Mouse (Mus musculus): ENCODE measurements around the gene Sp2. TPM values are rescaled to one million over a fixed set of nuclear protein-coding genes. Genes with fewer than 3 reads are reported as not detected.
A peak's percentile ranks its signal among the peaks of the same experiment; 100 is the strongest.

Gene Sp2
- total and polyA plus RNA-seq, 2 experiments from 2014 or later, result 5.2 to 13.7 TPM

DNA sequence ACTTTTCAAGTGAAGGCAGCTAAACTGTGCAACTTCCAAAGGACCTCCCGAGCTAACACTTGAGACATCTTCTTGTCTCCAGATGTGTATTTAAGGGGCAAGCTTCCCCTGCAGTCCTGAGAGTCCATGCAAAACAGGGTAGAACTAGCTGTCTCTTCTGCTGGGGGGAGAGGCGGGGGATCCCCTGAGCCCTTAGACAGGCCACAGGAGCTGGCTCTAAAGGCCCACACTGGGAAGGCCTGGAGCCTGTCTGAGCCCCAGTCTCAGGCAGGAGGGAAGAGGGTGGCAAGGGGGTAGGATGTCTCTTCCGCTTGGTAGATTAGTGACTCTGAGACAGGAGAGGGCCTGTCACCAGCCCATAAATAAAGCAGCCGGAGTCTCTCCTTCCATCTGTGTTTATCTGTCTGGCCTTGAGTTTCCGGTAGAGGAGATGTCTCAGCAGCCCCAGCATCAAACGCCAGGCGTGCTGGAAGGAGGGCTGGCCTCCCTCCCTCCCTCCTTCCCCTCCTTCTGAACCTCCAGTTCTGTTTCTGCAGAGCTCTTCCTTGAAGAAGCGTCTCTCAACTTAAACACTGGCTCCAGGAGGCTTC lies 10.1 kb upstream of the Sp2 start:
- no peaks in the 10 kb centered on the region for H3K9me3 ChIP-seq (ENCODE audit: low read length)
- ATAC-seq (ENCODE audit: low FRiP score), result no peak
- H3K4me3 ChIP-seq (ENCODE audit: low read depth, low read length), result no peak overlapping the region
- no peak for TF ChIP-seq CTCF (IDR thresholded peaks at IDR 0.05)
- H3K36me3 ChIP-seq (ENCODE audit: insufficient read depth, low read length), result no peaks in the 10 kb centered on the region
- WGBS, result 57% methylated on average over 8 of the region's 8 CpGs
- peaks cover 8% of the 10 kb centered on the region; the same call in 1 of the 2 replicates for H3K4me1 ChIP-seq (ENCODE audit: insufficient read depth, low read length)
- H3K4me2 ChIP-seq (ENCODE audit: low read depth, low read length, poor library complexity, severe bottlenecking), result no peak overlapping the region
- H3K27me3 ChIP-seq (ENCODE audit: insufficient read depth, low read length), result no peaks in the 10 kb centered on the region
- H3K27ac ChIP-seq (ENCODE audit: low read depth, low read length), result no peak overlapping the region
- 0 out of 2 replicates have a peak overlapping the region, but pooled peaks have one; percentile 3 for H3K9ac ChIP-seq (replicated peaks; ENCODE audit: low read length, poor library complexity, severe bottlenecking)
- no peak for DNase-seq (ENCODE audit: low spot score)

DNA sequence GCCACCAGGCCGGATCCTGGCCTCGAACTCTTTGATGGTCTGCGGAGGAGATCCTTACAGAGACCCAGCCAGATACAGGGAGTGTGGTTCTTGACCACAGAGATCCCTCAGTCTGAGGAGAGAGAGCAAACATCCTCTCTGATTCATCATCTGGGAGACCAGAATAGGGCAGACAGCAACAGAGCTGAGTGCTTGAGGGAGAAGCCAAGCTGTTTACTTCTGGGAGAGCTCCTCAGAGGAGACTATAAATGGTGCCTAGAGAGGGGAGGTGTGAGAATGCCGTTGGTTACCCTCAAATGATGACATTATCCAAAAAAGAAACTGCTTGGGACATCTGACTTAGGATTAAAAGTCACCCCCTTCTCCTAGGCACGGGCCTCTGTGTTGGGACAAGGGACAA lies 8.7 kb upstream of the Sp2 start:
- no peak for ATAC-seq (ENCODE audit: low FRiP score)
- Histone ChIP-seq H3K9me3 (ENCODE audit: low read length) (no peaks in the 10 kb centered on the region), H3K4me2 (ENCODE audit: low read depth, low read length, poor library complexity, severe bottlenecking) (no peak overlapping the region), H3K27me3 (ENCODE audit: insufficient read depth, low read length) (no peaks in the 10 kb centered on the region), H3K9ac (replicated peaks; ENCODE audit: low read length, poor library complexity, severe bottlenecking) (no peak overlapping the region), H3K4me1 (ENCODE audit: insufficient read depth, low read length) (no peaks in the 10 kb centered on the region), H3K4me3 (ENCODE audit: low read depth, low read length) (no peak overlapping the region), H3K27ac (ENCODE audit: low read depth, low read length) (no peak overlapping the region), H3K36me3 (ENCODE audit: insufficient read depth, low read length) (no peaks in the 10 kb centered on the region)
- DNase-seq (ENCODE audit: low spot score), result no peak
- 74% methylated on average over 5 of the region's 5 CpGs for WGBS
- TF ChIP-seq CTCF (IDR thresholded peaks at IDR 0.05), result no peak

DNA sequence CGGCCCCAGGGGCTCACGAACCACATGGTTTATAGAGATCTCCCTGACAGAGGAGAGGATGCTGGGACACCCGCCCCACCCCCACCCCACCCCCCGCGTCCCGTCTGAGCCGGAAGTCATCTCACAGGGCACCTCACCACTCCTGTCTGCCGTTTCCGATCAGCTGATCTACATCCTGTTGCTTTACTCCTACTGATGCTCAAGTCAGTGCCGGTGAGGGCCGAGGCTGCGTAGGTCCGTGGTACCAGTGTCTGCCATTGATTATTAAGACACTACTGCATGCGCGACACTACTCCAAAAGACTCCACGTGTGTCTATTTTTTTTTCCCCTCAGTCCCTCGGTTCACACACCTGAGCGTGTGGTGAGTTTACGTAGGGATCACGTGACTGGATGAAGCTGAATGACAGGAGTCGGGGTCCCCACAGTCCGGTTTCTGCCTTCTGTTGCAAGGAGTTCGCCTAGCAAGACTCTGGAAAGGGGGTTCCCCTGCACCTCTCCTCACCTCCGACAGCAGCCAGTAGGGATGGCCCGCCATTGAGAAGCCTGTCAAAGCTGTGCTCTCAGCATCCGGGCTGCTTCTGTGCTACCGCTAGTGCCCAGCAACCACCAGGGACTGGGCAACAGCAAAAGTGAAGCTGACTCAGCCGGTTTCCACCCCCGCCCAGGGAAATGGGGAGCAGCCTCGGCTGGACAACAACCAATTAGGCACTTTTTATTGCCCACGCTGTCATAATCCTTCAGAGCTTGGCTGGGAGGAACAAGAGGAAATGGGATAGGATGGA lies 5.3 kb upstream of the Sp2 start:
- peak overlapping the region; percentile 55 for H3K9ac ChIP-seq (replicated peaks; ENCODE audit: low read length, poor library complexity, severe bottlenecking)
- H3K4me2 ChIP-seq (ENCODE audit: low read depth, low read length, poor library complexity, severe bottlenecking), result peak overlapping the region; percentile 61
- ATAC-seq (ENCODE audit: low FRiP score) (peak; percentile 75), DNase-seq (ENCODE audit: low spot score) (peak; percentile 42)
- 0 out of 2 replicates have a peak, but pooled peaks cover 3% of the 10 kb centered on the region for H3K27me3 ChIP-seq (ENCODE audit: insufficient read depth, low read length)
- peak overlapping the region; percentile 55; the same call in 1 of the 2 replicates for H3K27ac ChIP-seq (ENCODE audit: low read depth, low read length)
- H3K9me3 ChIP-seq (ENCODE audit: low read length), result no peaks in the 10 kb centered on the region
- H3K4me3 ChIP-seq (ENCODE audit: low read depth, low read length), result peak overlapping the region; percentile 36
- H3K36me3 ChIP-seq (ENCODE audit: insufficient read depth, low read length), result no peaks in the 10 kb centered on the region
- TF ChIP-seq CTCF (IDR thresholded peaks at IDR 0.05), result no peak
- WGBS, result 5% methylated on average over 31 of the region's 31 CpGs
- no peaks in the 10 kb centered on the region for H3K4me1 ChIP-seq (ENCODE audit: insufficient read depth, low read length)

DNA sequence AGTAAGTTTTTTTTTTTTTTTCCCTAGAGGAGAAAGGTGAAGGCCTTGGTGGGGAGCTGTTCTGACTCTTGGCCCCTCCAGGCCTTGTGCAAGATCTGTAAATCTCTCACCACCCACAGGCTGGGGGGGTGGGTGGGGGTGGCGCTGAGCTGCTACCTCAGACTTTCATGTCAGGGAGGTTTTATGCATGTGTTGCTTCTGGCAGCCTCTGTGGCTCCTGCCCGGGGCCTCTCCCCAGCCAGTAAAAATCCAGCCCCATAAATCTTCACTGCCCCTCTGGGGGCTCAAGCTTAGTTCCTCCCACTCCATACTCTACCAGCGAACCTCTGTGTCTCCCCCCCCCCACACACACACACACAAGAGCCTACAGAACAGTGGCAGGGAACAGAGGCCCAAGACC lies 3.7 kb upstream of the Sp2 start:
- Histone ChIP-seq H3K27me3 (ENCODE audit: insufficient read depth, low read length) (0 out of 2 replicates have a peak, but pooled peaks cover 3% of the 10 kb centered on the region), H3K9me3 (ENCODE audit: low read length) (no peaks in the 10 kb centered on the region), H3K4me1 (ENCODE audit: insufficient read depth, low read length) (no peaks in the 10 kb centered on the region; the same call in 1 of the 2 replicates), H3K4me2 (ENCODE audit: low read depth, low read length, poor library complexity, severe bottlenecking) (no peak overlapping the region), H3K4me3 (ENCODE audit: low read depth, low read length) (no peak overlapping the region), H3K9ac (replicated peaks; ENCODE audit: low read length, poor library complexity, severe bottlenecking) (no peak overlapping the region), H3K27ac (ENCODE audit: low read depth, low read length) (no peak overlapping the region), H3K36me3 (ENCODE audit: insufficient read depth, low read length) (no peaks in the 10 kb centered on the region)
- ATAC-seq (ENCODE audit: low FRiP score) (no peak), DNase-seq (ENCODE audit: low spot score) (no peak)
- no peak for TF ChIP-seq CTCF (IDR thresholded peaks at IDR 0.05)
- 43% methylated on average over 3 of the region's 3 CpGs for WGBS

DNA sequence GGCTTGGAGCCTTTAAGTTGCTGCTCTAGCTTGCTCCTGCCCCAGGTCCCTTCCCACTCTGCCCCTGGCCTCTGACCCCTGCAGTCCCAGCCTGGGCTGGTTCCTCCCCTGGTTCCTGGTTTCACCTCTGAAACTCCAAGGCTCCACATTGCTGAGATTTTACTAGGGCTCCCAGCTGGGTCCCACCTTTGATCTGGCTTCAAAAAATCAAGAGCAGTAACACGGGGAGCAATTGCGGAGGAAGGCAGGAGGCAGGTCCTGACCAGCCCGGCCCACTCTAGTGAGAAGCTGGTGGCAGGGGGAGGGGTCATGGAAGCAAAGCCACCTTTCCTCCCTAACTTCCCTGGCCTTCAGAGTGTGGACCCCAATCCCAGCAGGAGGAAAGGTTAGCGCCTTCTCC lies 2.1 kb upstream of the Sp2 start:
- Histone ChIP-seq H3K27ac (ENCODE audit: low read depth, low read length) (no peak overlapping the region), H3K9ac (replicated peaks; ENCODE audit: low read length, poor library complexity, severe bottlenecking) (no peak overlapping the region), H3K27me3 (ENCODE audit: insufficient read depth, low read length) (0 out of 2 replicates have a peak, but pooled peaks cover 3% of the 10 kb centered on the region), H3K4me2 (ENCODE audit: low read depth, low read length, poor library complexity, severe bottlenecking) (no peak overlapping the region), H3K4me1 (ENCODE audit: insufficient read depth, low read length) (no peaks in the 10 kb centered on the region; the same call in 1 of the 2 replicates), H3K4me3 (ENCODE audit: low read depth, low read length) (no peak overlapping the region), H3K36me3 (ENCODE audit: insufficient read depth, low read length) (no peaks in the 10 kb centered on the region), H3K9me3 (ENCODE audit: low read length) (no peaks in the 10 kb centered on the region)
- no peak for TF ChIP-seq CTCF (IDR thresholded peaks at IDR 0.05)
- DNase-seq (ENCODE audit: low spot score), result no peak
- ATAC-seq (ENCODE audit: low FRiP score), result no peak
- 21% methylated on average over 4 of the region's 4 CpGs for WGBS

DNA sequence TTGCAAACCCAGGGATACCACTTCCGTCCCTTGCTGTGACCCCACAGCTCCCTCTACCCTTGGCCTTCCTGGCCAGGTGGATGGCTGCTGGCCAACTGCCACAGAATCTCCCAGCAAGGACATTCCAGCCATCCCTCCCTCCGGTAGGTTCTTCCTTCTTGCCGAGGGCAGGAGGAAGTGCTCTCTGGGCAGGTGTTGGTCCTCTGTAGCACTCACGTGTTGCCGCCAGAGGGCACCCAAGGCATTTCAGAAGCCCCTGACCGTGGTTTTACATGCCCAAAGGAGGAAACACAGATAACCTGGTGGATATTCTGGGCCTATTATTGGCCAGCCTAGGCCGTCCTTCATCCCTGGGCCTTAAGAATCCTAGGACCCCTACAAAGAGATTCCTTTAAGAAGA lies 404 bp downstream of the Sp2 start:
- H3K4me1 ChIP-seq (ENCODE audit: insufficient read depth, low read length), result no peaks in the 10 kb centered on the region; the same call in 1 of the 2 replicates
- no peak for ATAC-seq (ENCODE audit: low FRiP score)
- 0 out of 2 replicates have a peak overlapping the region, but pooled peaks have one; percentile 19 for H3K9ac ChIP-seq (replicated peaks; ENCODE audit: low read length, poor library complexity, severe bottlenecking)
- 0 out of 2 replicates have a peak, but pooled peaks cover 3% of the 10 kb centered on the region for H3K27me3 ChIP-seq (ENCODE audit: insufficient read depth, low read length)
- no peaks in the 10 kb centered on the region for H3K9me3 ChIP-seq (ENCODE audit: low read length)
- H3K4me2 ChIP-seq (ENCODE audit: low read depth, low read length, poor library complexity, severe bottlenecking), result no peak overlapping the region; the same call in 1 of the 2 replicates
- H3K36me3 ChIP-seq (ENCODE audit: insufficient read depth, low read length), result no peaks in the 10 kb centered on the region
- no peak overlapping the region for H3K4me3 ChIP-seq (ENCODE audit: low read depth, low read length)
- peak; percentile 83 for DNase-seq (ENCODE audit: low spot score)
- TF ChIP-seq CTCF (IDR thresholded peaks at IDR 0.05), result peak; percentile 95
- WGBS, result 6% methylated on average over 7 of the region's 7 CpGs
- H3K27ac ChIP-seq (ENCODE audit: low read depth, low read length), result no peak overlapping the region

All from midbrain, postnatal 0 days (tissue).